Mouse (Mus musculus) inflammation-experienced regulatory T-cells, adult 6 months (primary cell): Measurements from ENCODE around the gene Cacna2d3. TPM values are rescaled to one million over a fixed set of nuclear protein-coding genes. Genes with fewer than 3 reads are reported as not detected.

Experiments
- ATAC-seq: one replicate; pipeline ENCODE4 v1.8.0; 2017
- polyA plus RNA-seq, 3 experiments: library from polyadenylated mRNA; unstranded; fragments of 100-300 nt; shearing (Covaris generic); gene quantifications; one replicate each; pipeline ENCODE4 v1.2.1; 2017

Gene Cacna2d3
- polyA plus RNA-seq, 3 experiments from 2014 or later = 0.27 TPM; not detected in 2

GRCm38 (mm10) chr14:29238446-29238845, 483.2 kb downstream of the Cacna2d3 start:
- no peak for ATAC-seq

DNA sequence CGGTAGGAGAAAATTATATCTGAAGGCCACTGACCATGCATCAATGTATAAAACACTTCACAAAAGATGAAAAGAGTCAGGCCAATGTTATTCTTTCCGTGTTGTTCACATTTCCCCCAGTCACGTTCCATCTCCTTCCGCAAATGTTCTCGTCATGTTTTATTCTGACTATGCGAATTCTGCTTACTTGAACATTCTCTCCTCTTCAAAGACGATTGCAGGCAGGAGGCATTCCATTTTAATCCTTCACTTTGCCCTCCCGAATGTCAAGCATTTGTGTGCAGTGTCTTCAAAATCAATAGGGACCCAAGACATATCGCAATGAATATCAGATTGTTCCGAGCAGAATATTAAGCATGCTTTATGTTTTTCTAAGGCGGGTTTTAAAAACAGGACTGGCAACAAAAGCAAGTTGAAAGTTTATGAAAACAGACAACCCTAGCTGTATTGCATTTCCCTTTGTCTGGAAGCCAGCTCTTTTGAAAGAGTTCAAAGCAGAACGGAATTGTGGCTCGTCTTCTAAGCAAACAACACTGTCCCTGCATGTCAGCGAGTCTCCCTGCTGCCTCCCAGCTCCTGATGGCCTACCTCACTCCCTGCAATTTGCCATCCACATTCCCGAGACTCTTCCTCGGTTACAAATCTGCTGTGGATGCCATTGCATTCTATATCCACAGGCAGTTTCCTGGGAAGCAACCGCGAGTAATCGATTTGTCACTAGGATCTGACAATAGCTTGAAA, 492.5 kb downstream of the Cacna2d3 start:
- ATAC-seq = no peak

DNA sequence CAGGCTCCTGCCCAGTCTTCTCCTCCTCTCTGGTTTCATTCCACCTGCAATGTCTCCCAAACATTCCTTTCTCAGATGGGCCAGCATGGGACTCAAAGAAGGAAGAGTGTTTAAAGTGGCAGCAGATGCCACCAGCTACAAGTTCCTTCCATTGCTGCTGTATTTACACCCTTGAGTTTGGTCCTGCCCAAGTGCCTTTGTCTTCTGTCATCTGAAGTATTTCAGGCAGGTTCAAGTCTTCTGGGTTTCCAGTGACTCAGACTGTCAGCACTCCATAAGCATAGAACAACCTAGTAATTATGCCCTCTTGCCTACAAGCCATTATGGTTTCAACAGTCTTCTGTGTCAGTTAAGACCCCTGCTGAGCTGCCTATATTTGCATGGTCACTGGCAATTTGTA, 493.2 kb downstream of the Cacna2d3 start:
- no peak for ATAC-seq

GRCm38 (mm10) chr14:29227959-29228358, 493.7 kb downstream of the Cacna2d3 start:
- ATAC-seq = no peak

DNA sequence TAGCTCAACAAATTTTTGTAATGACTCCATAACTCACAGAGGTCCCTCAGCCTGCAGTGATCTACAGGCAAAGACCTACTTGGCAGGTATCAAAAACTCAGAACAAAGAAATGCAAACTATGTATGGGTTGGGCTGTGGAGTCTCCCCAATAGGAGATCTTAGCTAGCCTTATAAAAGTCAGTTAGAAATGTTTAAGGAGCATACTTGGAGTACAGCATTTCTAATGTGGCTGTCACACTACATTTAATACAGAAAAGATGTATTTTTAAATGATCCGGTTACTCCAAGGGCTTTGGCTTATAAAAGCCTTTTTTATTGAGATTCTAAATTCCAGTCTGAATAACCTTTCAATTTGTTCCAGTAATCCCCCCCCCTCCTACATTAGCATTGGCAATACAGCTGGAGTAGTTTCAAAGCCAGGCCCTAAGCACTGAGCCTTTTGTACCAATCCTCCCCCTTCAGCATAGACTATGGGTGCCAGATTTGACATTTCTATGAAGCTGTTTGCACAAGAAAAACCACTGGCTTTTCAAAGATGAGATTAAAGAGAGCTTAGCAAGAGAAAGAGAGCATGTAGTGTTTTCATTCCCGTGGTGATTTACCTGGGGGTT, 495.8 kb downstream of the Cacna2d3 start:
- no peak for ATAC-seq

DNA sequence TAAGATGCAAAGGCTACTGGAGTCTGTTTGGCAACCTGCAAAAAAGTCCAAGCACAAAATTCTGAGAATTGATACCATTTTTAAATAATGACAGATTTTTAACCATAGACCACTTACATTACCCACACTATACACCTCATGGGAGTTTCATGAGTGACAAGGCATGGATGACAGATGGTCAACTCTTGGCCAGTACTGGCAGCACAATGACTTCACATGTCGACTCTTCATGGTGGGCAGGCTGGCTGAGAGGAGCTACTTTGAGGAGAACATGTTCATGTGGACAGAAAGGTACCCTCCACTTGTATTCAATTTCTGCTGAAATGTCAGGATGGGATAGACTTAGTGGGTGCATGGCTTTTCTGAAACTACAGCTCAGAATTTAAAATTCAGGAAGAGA, 498.7 kb downstream of the Cacna2d3 start:
- no peak for ATAC-seq

DNA sequence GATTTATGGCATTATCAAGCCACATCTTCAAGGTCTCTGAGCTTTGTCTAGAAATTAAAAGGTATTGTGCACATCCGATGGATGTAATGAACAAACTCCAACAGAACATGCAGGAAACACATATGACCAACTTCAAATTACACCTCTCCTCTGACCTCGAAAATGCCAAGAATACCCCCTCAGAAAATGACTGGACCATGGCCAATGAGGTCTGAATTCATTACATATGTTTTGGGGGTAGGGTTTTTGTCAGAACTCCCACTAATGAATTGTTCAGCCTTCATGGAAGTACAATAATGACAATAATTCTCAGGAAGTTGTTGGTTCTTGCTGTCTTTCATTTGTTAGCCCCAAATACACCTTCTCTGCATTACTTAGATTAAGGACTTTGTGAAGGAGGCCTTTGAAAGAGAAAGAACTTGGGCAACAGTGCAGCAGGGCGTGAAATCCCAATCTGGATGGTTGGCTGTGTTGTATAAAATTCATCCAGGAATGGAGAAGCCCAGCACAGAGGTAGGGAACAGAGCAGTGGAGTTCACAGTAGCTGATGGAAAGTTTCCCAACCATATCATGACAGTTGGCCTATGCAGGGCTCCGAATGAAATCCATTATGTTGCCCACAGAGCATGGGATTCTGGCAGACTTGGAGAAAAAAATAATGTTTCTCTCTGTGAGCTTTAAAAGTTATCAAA, 499.3 kb downstream of the Cacna2d3 start:
- ATAC-seq = no peak

DNA sequence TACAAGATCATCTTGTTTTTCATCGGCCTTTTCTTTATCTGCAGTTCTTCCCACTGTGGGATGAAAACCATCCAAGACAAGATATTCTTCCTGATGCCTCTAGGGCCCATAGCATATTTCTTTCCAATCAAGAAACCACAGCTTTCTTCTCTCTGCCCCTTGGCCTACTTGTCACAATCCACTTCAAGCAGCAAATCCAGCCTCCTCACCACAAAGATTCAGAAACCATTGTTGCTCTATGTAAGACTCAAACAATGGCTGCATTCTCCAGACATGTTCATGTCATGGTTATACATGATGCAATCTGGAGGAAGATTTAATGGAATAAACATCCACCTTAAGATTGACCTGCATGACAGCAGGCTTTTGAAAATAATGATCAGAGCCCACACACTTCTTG, 505.6 kb downstream of the Cacna2d3 start:
- no peak for ATAC-seq

DNA sequence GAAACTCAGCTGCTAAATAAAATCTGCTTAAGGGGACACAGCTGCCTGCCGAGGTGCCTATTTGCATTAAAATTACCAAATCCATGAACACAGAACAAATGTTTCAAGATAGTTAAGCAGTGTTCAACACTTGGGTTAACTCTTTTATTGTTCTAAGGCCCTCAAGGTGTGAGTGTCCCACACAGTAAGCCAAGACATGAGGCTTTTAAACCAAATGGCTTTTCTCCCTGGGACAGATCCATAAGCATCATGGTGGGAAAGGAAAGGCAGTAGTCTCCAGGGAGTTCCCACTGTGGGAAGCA, 516.7 kb downstream of the Cacna2d3 start:
- ATAC-seq = no peak

- no peak for ATAC-seq
These were observed 517.3 kb downstream of the Cacna2d3 start for GRCm38 (mm10) chr14:29204236-29204966.

DNA sequence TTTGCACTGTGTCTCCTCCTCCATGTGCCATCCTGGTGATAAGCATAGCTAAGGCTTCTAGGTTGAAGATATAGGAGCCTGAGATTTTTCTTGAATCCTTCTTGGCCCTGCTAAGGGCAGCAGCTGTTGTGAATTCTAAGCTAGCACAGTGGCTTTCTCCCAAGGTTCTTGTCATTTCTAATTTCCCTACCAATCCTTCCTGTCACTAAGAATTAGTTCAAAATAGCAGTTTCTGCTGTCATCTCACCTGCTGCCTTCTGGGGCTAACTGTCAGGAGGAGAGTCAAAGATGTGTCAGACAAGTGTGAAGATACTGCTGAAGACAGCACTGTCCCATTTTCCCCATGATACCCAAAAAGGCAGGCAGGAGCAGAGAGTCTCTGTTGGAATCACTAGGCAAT, 525.5 kb downstream of the Cacna2d3 start:
- no peak for ATAC-seq

DNA sequence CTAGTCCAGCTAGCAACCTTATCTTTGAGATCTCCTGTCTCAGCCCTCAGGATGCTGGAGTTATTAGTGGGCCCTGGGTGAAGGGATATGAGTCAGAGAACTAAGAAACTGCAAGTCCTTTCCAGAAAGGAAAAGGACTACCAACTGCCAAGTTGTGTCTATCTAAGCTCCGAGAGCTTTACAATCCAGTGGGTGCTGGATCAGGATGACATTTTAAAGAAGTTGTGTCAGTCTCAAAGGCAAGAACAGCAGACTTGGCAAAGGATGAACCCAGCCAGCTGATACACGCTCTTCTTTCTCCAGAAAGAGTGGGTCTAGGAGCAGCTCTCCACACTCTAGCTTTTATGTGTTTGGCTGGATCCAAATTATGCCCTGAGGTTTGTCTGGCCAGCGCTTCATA, 530.2 kb downstream of the Cacna2d3 start:
- ATAC-seq = no peak

GRCm38 (mm10) chr14:29183730-29184129, 537.9 kb downstream of the Cacna2d3 start:
- ATAC-seq = no peak

DNA sequence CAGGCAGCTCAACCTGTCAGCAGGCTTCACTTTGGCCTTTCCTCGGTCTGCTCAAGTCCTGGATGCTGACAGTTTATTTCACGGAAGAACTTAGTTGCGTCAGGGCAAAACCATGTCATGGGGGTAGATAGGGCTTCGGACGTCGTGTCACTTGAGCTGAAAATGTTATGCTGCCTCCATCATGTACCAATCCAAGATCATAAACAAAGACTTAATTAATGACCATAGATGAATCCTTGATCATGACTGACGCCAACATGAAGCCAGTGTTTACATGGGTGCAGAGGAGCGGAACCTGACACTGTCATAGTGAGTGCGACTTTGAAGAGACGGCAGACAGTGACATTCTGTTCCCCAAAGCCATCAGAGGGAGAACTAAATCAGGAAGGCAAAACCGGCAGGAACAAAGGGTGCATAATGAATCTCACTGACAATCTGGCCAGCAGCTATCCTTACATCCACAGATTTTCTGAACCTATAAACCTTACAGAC, 542.2 kb downstream of the Cacna2d3 start:
- no peak for ATAC-seq

DNA sequence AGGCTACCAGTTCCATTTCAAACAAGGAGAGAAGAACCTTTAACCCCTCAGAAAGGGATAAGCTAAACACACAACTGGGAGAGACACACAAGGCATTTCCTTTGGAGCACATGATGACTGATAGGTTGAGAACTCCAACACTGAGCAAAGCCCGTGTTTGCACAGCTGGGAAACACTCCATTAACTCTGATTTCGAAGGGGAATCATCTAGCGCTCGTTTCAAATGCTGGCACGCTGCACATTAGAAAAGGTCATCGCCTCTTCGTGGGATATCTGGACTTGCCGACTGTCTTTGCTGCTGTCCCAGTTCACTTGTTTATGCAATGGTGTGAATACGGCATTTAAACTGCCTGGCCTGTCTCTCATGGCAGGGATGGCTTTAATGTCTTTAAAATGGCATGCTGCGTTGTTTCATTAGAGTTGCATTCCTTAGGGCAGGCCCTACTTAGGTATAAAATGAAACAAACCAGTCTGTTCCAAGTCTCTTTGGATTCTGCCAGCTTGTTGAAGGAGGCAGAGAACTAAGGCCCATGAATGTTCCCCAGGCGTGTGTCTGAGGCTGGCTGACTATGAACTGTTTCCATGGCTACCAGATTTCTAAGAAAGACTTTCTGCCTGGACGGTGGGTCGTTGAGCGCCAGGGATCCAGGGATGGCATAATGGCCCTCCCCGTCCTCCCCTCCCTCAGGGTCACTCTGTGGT, 542.8 kb downstream of the Cacna2d3 start:
- no peak for ATAC-seq

GRCm38 (mm10) chr14:29174762-29175161, 546.9 kb downstream of the Cacna2d3 start:
- ATAC-seq = no peak

DNA sequence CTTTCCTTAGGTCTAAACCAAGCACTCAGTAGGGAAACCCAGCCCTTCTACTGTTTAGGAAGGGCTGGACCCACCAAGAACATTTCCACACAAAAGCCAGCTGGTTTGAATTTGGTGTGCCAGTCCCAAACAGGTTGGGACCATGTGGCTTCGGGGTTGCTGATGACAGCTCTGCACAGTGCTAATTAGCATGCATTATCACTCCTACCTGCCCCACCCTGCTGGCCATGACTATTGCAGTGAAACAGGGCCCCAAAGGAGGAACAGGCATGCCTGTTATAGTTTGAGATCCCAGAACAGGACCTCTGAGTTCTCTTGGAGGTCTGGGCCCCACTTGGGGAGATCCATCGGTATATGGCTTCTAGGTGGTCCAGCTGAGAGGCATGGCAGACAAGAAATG, 549.5 kb downstream of the Cacna2d3 start:
- no peak for ATAC-seq

DNA sequence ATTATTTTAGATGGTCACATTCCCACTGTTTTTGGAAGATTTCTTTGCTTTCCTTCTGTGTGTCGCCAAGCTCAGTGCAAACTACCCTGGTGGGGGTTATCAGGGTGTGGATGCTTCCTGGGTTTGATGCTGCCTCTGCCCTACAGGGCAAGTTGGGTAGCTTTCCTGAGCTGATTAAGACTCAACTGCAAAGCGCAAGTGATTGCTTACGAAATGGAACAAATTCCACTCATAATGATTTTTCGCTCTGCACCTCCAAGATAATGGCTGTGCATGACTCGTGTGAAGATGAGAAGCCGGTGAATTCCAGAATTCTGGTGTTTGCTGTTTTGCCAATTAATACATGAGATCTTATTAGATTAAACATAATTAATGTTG, 557.0 kb downstream of the Cacna2d3 start:
- no peak for ATAC-seq

DNA sequence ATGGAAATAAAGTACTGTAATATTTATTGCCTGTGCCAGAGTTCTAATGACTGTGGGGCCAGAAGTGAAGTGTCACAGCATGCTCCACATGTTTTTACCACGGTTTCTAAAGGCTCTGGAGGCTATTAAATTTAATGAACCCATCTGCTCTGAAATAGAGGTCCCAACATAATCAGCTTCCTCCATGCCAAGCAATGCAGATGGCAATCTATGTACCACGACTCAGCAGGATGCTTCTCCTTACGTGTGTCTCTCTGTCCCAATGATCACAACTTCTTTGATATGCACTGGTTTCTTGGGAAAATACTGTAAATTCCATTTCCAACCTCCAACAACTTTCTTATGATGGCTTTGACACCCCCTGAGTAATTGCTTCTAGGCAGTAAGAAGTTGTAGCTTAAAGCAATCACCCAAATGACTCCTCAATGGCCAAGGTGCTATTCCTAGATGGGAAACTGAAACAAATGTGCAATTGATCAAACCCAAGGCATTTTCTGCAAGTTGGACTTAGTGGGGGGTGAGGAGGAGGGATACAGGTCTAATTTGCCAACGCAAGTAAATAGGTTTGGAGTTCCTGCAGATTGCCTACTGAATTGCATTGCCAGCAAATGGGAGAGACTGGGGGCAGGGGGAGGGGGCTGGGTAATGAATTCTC, 557.5 kb downstream of the Cacna2d3 start:
- ATAC-seq = no peak

DNA sequence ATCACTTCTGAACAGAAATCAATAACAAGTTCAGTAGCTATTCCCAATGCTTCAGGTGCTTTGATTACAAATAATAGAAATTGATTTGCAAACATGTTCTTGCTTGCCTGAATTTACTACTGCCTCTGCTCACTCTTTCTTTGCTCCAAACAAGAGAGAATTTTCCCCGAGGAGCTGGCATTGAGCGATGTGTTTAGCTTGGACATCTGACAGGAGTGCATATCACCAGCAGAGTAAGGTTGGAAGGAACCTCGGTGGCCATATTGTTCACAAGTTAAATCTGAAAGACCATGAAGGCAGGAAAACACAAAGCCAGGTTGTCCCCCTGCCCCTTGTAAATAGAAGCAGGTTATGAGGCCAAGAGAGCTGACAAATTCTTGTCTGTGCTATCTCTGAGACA, 561.9 kb downstream of the Cacna2d3 start:
- ATAC-seq = no peak

GRCm38 (mm10) chr14:29157096-29157495, 564.6 kb downstream of the Cacna2d3 start:
- no peak for ATAC-seq

DNA sequence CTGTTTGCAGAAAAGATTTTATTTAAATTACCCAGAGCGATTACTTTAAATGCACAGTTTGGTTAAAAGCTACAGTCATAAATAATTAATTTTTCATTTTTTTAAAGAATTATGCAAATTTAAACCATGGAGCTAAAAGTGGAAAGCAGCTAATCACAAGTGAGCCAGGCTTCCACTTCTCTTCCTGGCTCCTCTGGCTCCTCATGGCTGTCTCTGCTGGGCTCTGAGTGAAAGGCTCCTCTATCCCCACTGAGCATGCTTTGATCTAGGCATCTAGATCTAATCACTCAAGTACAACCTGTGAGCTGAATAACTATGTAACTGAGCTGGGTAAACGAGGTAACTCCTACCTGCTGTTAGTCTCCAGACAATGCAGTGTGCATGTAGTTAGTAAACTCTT, 577.5 kb downstream of the Cacna2d3 start:
- ATAC-seq = no peak
